In genomic region chr15:97992712-97993286, GRCm38 (mm10) we compare ENCODE assay signal across 7 mouse cellular contexts. TPM values are rescaled to one million over a fixed set of nuclear protein-coding genes. Genes with fewer than 3 reads are reported as not detected.
A peak's percentile ranks its signal among the peaks of the same experiment; 100 is the strongest.
DNase-seq lines count a peak whose midpoint lies in the region; ATAC-seq and TF ChIP-seq lines count a peak whose summit lies in the region.

No protein-coding gene starts in this region.

- peaks cover 46% of the 10 kb centered on the region for H3K4me1 ChIP-seq in embryonic facial prominence, embryonic 12.5 days
- H3K4me1 ChIP-seq in intestine, postnatal 0 days (replicated peaks; ENCODE audit: control insufficient read depth, insufficient read depth, low read length): no peaks in the 10 kb centered on the region
- H3K4me1 ChIP-seq in midbrain, embryonic 10.5 days: peaks cover 65% of the 10 kb centered on the region

- H3K27me3 ChIP-seq in embryonic facial prominence, embryonic 12.5 days: no peaks in the 10 kb centered on the region
- H3K27me3 ChIP-seq in intestine, postnatal 0 days (replicated peaks; ENCODE audit: control insufficient read depth, insufficient read depth, low read length): peaks cover 9% of the 10 kb centered on the region
- no peaks in the 10 kb centered on the region for H3K27me3 ChIP-seq in midbrain, embryonic 10.5 days (ENCODE audit: low read depth, poor library complexity, severe bottlenecking)

- peak overlapping the region; percentile 34 for H3K4me2 ChIP-seq in embryonic facial prominence, embryonic 12.5 days (replicated peaks)
- peak overlapping the region; percentile 54 for H3K4me2 ChIP-seq in intestine, postnatal 0 days (replicated peaks; ENCODE audit: low read depth)

- H3K4me3 ChIP-seq in embryonic facial prominence, embryonic 12.5 days: peak overlapping the region; percentile 16
- H3K4me3 ChIP-seq in intestine, postnatal 0 days (ENCODE audit: low read depth, low read length): no peak overlapping the region
- peak overlapping the region; percentile 43 for H3K4me3 ChIP-seq in midbrain, embryonic 10.5 days

- H3K36me3 ChIP-seq in embryonic facial prominence, embryonic 12.5 days: peaks cover 61% of the 10 kb centered on the region
- no peaks in the 10 kb centered on the region for H3K36me3 ChIP-seq in intestine, postnatal 0 days (ENCODE audit: control insufficient read depth, insufficient read depth)
- H3K36me3 ChIP-seq in midbrain, embryonic 10.5 days: peaks cover 75% of the 10 kb centered on the region

- TF ChIP-seq CTCF in intestine, postnatal 0 days (IDR thresholded peaks at IDR 0.05; ENCODE audit: low read depth): no peak

- DNase-seq in adrenal gland, postnatal 14 days: peak; percentile 88
- peak; percentile 99 for DNase-seq in heart, adult 11 months
- DNase-seq in left cerebral cortex, postnatal 25 days (ENCODE audit: low spot score in 2 of 2): peak; percentile 80 to 85
- DNase-seq in midbrain, embryonic 10.5 days (ENCODE audit: low spot score): peak; percentile 90
- peak; percentile 68 for DNase-seq in right cerebral cortex, postnatal 4 days

- H3K27ac ChIP-seq in embryonic facial prominence, embryonic 12.5 days: peak overlapping the region; percentile 93
- no peak overlapping the region for H3K27ac ChIP-seq in intestine, postnatal 0 days (ENCODE audit: low read depth, low read length)
- peak overlapping the region; percentile 96 for H3K27ac ChIP-seq in midbrain, embryonic 10.5 days (replicated peaks)

- 3% methylated on average over 18 of the region's 18 CpGs for WGBS in embryonic facial prominence, embryonic 12.5 days
- 7% methylated on average over 18 of the region's 18 CpGs for WGBS in intestine, postnatal 0 days
- WGBS in midbrain, embryonic 10.5 days: 2% methylated on average over 18 of the region's 18 CpGs

- intact Hi-C loops in left cerebral cortex, postnatal 25 days (cut with DNase I): loop anchor here (5.0 kb wide), 1 partner anchor 60 kb away; no protein-coding TSS in a partner anchor

- ATAC-seq in embryonic facial prominence, embryonic 12.5 days (ENCODE audit: insufficient number of reproducible peaks, insufficient read depth, low FRiP score, low TSS enrichment): peak; percentile 90
- ATAC-seq in intestine, postnatal 0 days: peak; percentile 89

- no peaks in the 10 kb centered on the region for H3K9me3 ChIP-seq in embryonic facial prominence, embryonic 12.5 days
- H3K9me3 ChIP-seq in intestine, postnatal 0 days (ENCODE audit: control insufficient read depth): no peaks in the 10 kb centered on the region
- H3K9me3 ChIP-seq in midbrain, embryonic 10.5 days (replicated peaks): no peaks in the 10 kb centered on the region

- peak overlapping the region; percentile 47 for H3K9ac ChIP-seq in embryonic facial prominence, embryonic 12.5 days
- 0 out of 2 replicates have a peak overlapping the region, but pooled peaks have one; percentile 8 for H3K9ac ChIP-seq in intestine, postnatal 0 days (ENCODE audit: low read depth, low read length)

RNA-seq across cellular contexts. Expression of gene Col2a1, which starts 11.7 kb away (rescaled TPM):
- 0.23 TPM in 1 of 2 replicates, not detected in the other for total RNA-seq in adrenal gland, postnatal 14 days (2021)
- polyA plus RNA-seq in embryonic facial prominence, embryonic 12.5 days (2016; fragmentation: Nextera tagmentation; extraction: Ambion mirVana): 377 and 433 TPM in 2 replicates
- 0.09 TPM in 1 of 2 replicates, not detected in the other for polyA plus RNA-seq in intestine, postnatal 0 days (2015; fragmentation: Nextera tagmentation; extraction: Ambion mirVana)
- total RNA-seq in left cerebral cortex, postnatal 25 days (2021): under 1 TPM; 0.18 to 0.48 TPM
- 142 and 151 TPM in 2 replicates for polyA plus RNA-seq in midbrain, embryonic 10.5 days (2016; fragmentation: Nextera tagmentation; extraction: Ambion mirVana)

RNA-seq across cellular contexts. Expression of gene Tmem106c, which starts 28.8 kb away (rescaled TPM):
- 39.4 and 40.9 TPM in 2 replicates for total RNA-seq in adrenal gland, postnatal 14 days (2021)
- polyA plus RNA-seq in embryonic facial prominence, embryonic 12.5 days (2016; fragmentation: Nextera tagmentation; extraction: Ambion mirVana): 35.9 and 37.6 TPM in 2 replicates
- 33.3 and 36.7 TPM in 2 replicates for polyA plus RNA-seq in intestine, postnatal 0 days (2015; fragmentation: Nextera tagmentation; extraction: Ambion mirVana)
- total RNA-seq in left cerebral cortex, postnatal 25 days (2021): 10 to 100 TPM; 22.9 to 24.2 TPM
- 55.6 and 61.1 TPM in 2 replicates for polyA plus RNA-seq in midbrain, embryonic 10.5 days (2016; fragmentation: Nextera tagmentation; extraction: Ambion mirVana)

Comparison
In these comparisons a context has a peak if more than half of its experiments do, and no peak if none do; other contexts are left out.
1. RNA of gene Col2a1, which starts 11.7 kb away (polyA plus RNA-seq): 377 to 433 TPM in embryonic facial prominence, embryonic 12.5 days and 142 to 151 TPM in midbrain, embryonic 10.5 days; 0.09 TPM in intestine, postnatal 0 days; every median in the first group is over 100 times any median in the second.
2. Peak in every context shown above with its lines, with median percentiles within 50 percentile points of each other: DNase-seq.